Mouse (Mus musculus) mammary gland, adult 2 months (tissue): ENCODE results near the gene Olfr355. TPM values are rescaled to one million over a fixed set of nuclear protein-coding genes. Genes with fewer than 3 reads are reported as not detected.

Source experiments
- polyA plus RNA-seq: library from polyadenylated mRNA; depleted of rRNA; stranded (reverse); fragments of >200 nt; gene quantifications from 2 replicates; pipeline ENCODE4 v1.2.3, GENCODE M21; 2012; ENCODE audit warnings: low replicate concordance; rRNA removed

Olfr355 gene
- not detected in 2 replicates for polyA plus RNA-seq

DNA sequence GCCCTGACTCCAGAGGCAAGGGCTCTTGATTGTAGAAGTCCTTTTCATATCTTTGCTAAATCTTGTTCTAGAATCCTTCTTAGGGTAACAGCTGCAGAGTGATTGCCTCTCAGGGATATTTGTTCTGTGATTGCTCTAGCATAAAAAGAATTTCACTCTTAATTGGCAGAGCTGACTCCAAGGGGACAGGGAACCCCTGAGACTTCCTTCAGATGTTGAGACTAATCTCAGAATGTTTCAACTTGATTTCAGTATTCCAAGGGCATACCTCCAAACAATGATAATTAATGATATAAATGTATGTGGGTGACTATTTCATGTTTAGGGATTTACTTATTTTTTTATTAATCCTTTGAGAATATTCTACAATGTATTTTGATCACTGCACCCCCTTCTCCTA, at the start of gene Olfr355:
Gene Olfr355 (minus strand): TSS at position 101 of the 400 bp plus-strand sequence.

DNA sequence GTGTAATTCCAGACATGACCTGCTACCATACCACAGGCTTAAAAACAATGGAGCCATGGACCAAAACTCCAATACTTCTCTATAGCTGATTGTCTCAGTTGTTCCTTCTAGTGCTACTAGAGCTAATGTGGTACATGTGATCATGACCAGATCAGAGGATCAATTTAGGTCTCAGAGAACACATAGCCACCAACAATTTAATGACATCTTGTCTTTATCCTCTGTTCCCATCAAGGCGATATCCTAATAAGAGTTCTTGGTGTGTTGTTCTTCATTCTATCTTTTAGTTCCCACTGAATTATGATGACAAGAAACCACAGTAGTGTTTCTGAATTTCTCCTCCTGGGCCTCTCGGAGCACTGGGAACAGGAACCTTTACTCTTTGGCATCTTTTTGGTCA, 8.1 kb upstream of the Olfr355 start, which contains the start of gene Olfr356:
Gene Olfr356 (plus strand): TSS at position 301 of the 400 bp plus-strand sequence.

DNA sequence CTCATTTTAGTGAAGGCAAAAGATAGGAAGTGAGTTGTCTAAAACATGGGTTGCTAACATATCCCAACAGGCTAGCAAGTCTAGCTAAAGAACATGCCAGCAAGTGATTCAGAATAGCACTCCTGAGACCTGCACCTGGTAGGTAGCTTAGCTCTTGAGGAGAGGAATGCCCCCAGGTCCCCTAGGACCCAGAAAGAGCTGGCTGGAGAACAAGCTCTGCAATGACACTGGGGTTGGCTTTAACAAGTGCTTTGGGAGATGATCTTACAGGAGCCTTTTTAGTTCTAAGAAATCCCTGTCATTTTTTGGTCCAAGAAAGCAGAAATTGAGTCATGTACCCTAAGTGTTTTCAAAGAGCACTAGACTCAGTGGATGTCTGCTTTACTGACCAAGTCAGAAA, 23.3 kb downstream of the Olfr355 start, which contains the start of gene Olfr354:
Gene Olfr354 (plus strand): TSS at position 301 of the 400 bp plus-strand sequence.

DNA sequence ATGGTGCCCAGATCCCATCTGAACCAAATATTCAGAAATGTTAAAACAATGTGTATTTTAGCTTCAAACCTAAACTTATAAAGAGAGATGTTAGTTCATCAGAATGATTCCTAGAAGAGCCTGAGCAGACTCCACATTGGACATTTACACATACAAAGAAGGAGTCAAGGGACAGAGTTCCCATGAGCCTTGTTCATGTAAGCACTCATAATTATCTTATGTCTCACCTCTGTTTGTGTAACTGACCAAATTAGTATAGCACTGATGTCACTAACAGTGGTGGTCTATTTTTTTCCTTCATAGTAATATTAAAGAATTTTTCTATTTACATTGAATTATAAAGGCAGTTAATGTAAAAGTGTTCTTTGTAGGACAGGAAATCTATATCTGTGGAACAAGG, 35.9 kb downstream of the Olfr355 start, which contains the start of gene Olfr353:
Gene Olfr353 (minus strand): TSS at position 101 of the 400 bp plus-strand sequence.

Other genes starting within 250 kb of the Olfr355 start
- gene Olfr346, start 243.1 kb downstream of the Olfr355 start, polyA plus RNA-seq = not detected in 2 replicates
- gene Olfr347, start 197.0 kb downstream of the Olfr355 start, polyA plus RNA-seq = not detected in 2 replicates
- gene Olfr348, start 144.6 kb downstream of the Olfr355 start, polyA plus RNA-seq = not detected in 2 replicates
- gene Olfr50, start 138.4 kb downstream of the Olfr355 start, polyA plus RNA-seq = not detected in 2 replicates
- gene Olfr3, start 111.9 kb downstream of the Olfr355 start, polyA plus RNA-seq = not detected in 2 replicates
- not detected in 2 replicates for gene Olfr350, start 82.6 kb downstream of the Olfr355 start, polyA plus RNA-seq
- not detected in 2 replicates for gene Olfr351, start 66.2 kb downstream of the Olfr355 start, polyA plus RNA-seq
- gene Olfr352, start 60.4 kb downstream of the Olfr355 start, polyA plus RNA-seq = not detected in 2 replicates
- not detected in 2 replicates for gene Olfr353, start 36.0 kb downstream of the Olfr355 start, polyA plus RNA-seq
- not detected in 2 replicates for gene Olfr354, start 23.2 kb downstream of the Olfr355 start, polyA plus RNA-seq
- gene Olfr356, start 8.2 kb upstream of the Olfr355 start, polyA plus RNA-seq = not detected in 2 replicates
- not detected in 2 replicates for gene Olfr357, start 64.9 kb upstream of the Olfr355 start, polyA plus RNA-seq
- not detected in 2 replicates for gene Olfr358, start 80.4 kb upstream of the Olfr355 start, polyA plus RNA-seq
- gene Olfr360, start 136.8 kb upstream of the Olfr355 start, polyA plus RNA-seq = not detected in 2 replicates
- gene Olfr361, start 160.4 kb upstream of the Olfr355 start, polyA plus RNA-seq = not detected in 2 replicates
- not detected in 2 replicates for gene Olfr362, start 189.0 kb upstream of the Olfr355 start, polyA plus RNA-seq
- gene Olfr364-ps1, start 210.4 kb upstream of the Olfr355 start, polyA plus RNA-seq = not detected in 2 replicates